Mouse (Mus musculus): ENCODE results near the gene Gm44511.
A peak's percentile ranks its signal among the peaks of the same experiment; 100 is the strongest.
"Not testable (repeated sequence)": the region's sequence is repeated elsewhere in the genome, so short reads cannot be mapped to it uniquely, and the experiment has no call there.

Gene Gm44511

DNA sequence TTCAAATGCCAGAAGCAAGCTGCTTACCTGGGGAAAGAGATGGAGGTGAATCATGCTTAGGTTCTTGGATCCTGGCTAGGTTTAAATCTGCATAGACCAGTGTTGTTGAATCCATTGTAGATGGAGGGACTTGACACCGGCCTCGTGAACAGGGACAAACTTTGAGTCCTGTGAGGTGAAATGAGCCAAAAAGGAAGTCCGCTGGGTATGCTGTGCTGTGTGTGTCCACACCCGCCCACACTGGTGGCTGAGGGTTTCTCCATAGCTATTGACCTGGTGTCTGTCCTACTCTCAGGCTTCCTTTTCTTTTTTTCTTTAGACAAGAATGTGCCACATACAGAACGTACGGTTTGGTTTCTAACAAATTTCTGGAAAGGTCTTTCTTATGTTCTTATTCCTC is at the start of gene Gm44511, which contains the start of gene Klrb1b:
Gene Gm44511, minus strand, starts transcription at position 184 of the 400 bp plus-strand sequence.
Gene Klrb1b, minus strand, starts transcription at position 200 of the 400 bp plus-strand sequence.
- DNase-seq: no peak

DNA sequence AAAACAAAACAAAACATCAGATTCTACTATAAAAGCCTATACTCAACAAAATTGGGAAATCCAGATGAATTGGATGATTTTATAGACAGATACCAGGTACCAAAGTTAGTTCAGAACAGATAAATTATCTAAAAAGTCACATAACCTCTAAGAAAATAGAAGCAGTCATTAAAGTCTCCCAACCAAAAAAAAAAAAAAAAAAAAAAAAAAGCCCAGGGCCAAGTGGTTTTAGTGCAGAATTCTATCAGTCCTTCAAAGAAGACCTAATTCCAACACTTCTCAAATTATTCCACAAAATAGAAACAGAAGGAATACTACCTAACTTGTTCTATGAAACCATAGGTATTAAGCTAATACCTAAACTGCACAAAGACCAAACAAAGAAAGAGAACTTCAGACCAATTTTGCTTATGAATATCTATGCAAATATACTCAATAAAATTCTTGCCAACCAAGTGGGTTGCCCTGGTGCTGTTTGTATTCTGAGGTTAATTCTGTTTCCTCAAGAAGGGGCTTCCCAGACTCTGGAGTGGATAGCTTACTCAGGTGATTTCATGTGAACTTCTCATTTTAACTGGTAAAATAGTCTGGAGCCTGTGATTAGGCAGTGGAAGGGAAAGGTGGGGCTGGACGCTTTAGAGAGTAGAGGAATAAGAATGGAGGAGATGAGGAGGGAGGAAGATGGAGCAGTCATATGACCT is 45.9 kb upstream of the Gm44511 start:
- no peak for DNase-seq

DNA sequence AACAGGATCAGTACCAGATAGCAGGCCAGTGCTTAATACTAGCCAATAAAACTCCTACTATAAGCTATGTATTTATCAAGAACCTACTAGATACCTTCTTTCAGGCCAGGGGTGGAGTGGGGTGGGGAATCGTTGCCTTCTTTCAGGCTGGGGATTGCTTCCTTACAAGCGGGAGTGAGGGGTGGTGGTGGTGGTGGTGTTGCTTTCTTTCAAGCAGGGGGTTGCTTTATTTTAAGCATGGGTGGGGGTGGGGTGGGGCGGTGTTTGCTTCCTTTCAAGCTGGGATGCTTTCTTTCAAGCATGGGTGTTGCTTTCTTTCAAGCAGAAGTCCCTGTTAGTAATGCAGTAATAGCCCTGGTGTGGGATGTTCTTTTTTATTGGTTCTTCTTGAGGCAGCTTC is 42.7 kb upstream of the Gm44511 start:
- DNase-seq: no peak

DNA sequence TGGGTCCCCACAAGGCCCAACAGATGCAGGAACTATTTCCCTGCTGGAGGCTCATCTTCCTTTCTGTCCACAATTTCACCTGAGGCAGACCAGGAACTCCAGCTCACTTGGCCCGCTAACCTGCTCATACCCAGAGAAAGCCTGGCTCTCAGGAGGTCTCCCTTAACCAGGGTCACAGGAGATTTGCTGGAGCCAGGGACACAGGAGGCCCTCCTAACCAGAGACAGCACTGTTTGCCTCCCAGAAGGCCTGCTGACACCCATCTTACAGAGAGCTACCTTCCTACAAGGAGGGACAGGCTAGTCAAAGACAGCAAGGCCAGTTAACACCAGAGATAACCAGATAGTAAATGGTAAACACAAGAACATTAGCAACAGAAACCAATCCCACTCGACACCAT is 31.9 kb upstream of the Gm44511 start:
- DNase-seq: no peak

DNA sequence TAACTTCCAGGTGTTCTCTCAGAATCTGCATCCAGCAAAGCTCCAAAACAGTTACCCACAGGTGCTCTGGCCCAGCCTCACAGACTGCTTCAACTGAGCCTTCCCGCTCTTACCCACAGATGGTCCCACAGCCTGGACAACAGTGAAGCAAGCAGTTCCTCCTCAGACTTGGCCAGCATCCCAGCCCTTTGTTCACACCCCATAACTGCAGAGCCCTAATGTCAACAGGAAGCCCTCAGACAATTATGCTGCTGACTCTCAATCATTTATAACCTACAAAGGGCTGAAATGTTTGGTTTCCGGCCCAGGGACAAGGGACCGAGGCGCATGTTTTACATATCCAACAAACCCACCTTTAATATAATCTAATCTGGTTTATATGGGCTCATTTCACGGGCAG is 30.1 kb upstream of the Gm44511 start:
- peak; percentile 34 for DNase-seq

DNA sequence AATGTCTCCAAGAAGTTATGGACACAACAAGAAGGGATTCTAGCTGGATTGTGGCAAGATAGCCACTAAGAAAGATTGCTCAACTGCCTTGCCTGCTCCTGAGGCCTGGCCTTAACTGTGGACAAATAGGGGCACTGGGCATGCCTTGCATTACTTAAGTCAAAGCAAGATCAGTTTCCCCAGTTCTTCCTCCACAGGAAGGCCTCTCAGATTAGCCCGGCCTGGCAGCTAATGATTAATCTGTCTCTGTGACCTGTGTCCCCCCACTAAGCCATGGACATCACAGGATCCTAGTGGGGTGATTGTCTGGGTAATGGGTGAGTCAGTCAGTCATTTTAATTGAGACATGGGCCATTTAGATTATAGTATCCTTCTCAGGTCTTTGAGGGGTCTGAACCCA is 29.4 kb upstream of the Gm44511 start:
- no peak for DNase-seq

DNA sequence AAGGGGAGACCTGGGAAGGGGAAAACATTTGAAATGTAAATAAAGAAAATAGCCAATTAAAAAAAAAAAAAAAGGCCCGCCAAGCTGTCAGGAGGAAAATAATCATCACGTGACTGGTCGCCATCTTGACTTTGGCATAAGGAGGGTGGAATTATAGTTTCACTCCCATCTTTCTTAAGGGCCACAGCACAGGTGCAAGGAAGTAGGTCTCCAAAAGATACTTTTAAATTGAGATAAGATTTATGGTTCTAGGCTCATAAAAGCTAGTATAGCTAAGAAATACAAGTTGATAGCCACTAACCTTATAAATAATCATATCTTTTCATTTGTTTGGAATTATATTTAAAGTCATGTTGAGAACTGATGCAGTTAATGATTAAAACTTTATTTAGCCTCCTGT is 28.8 kb upstream of the Gm44511 start:
- no peak for DNase-seq

DNA sequence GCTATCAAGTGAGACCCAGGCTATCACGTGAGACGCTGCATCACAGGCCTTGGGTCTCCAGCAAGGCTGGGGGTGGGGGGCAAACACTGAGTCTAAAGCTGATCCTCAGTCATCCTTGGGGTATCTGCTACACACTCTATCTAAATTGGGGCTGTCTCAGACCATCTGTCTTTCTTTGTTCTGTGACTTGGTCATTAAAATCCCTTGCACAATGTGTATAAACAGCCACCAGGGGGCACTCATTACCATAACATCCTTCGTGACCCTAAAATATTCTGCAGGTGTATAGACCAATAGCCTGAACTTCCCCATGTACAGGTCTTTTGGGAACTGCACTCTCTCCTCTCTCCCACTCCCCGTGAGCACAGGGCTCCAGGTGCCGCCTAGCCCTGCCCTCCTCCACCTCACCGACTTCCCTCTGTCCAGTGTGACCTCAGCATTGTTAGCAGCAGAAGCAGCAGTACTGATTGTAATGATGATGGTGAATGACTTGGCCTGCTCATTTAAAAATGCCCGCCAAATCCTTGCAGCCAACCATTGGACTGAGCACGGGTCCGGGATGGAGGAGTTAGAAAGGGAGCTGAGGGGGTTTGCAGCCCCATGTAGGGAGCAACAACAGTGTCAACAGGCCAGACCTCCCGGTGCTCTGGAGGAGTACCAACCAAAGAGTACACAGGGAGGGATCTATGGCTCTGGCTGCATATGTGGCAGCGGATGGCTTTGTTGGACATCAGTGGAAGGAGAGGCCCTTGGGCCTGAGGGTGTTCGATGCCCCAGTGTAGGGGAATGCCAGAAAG is 28.1 kb upstream of the Gm44511 start:
- DNase-seq: peak; percentile 45

DNA sequence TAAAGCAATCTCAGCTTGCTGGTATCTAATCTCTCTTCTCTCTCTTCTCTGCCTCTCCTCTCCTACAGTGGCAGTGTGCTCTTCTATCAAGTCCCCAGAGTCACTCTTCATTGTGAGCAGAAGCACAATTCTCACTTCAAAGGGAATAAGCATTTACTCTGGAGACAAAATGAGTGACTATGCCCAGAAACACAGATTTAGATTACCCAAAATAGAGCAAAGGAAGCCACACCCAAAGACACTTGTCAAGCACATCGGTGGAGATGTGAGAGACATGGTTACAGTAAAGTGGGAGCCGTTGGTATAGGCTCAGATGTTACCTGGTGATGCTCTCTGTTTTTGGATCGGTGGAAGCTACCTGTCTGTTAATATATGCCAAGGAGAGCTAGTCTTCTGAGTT is 26.7 kb upstream of the Gm44511 start:
- no peak for DNase-seq

DNA sequence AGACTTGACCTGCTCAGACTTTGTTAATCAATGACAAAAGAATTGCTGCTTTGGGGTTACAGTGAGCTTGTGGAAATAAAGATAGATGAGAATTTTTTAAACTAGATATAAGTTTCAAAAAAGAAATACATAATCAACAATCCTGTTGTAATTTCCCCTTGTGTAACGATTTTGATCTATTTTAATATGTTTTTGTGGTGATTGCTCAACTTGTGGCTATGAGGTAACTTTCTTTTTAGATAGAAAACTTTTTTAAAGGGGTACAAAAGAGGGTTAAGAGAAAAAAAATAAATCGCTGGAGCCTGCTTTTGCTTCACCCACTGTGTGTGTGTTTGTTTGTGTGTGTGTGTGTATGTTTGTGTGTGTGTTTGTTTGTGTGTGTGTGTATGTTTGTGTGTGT is 25.0 kb upstream of the Gm44511 start:
- DNase-seq: no peak

DNA sequence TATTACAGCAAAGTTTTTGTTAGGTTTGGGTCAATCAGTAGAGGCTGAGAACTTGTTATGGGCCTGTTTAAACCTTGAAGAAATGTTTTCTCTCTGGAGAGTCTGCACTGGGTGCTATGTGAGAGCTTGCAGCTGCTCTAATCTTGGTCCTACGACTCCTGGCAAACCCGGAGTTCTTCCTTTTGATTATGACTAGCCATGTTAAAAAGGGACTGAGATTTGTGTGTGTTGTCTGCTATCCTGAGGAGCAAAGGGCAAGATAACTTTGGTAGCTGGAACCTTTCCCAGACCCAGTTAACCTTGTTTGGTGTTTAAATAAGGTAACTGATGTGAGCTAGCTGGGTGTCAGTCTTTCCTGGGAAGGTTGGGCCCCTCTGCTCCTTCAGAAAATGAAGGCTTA is 24.6 kb upstream of the Gm44511 start:
- no peak for DNase-seq

DNA sequence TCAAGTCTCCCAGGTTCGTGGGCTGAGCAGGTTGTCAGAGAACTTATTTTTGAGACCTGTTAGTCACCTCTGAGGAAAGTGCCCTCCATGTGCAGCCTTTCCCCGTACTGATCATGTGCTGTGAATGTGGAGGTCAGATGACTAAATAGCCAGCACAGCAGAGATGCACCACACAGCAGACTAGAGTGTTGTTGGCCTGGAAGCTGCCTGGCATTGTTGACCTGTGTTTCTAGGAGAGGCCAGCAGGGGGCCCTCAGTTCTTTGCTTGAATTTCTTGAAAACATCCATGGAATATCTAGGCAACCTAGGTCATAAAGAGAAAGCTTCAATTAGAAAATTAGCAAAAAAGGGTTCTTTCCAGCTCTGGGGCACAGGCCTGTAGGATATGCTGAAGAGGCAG is 23.8 kb upstream of the Gm44511 start:
- peak; percentile 55 for DNase-seq

DNA sequence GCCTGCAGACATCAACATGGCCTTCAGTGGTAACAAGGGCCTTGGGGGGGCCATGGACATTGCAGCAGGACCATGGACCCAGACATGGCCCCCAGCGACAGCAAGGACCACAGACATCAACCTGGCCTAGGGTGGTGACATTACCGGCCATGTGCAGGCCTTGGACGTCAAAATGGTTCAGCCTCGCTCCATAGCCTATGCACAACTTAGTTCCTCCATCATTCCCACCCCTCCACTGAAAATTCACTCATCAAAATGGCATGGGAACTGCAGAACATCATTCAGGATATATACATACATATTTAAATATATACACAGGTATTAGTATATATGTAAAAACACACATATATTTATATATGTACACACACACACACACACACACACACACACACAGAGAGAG is 21.3 kb upstream of the Gm44511 start:
- DNase-seq: no peak

DNA sequence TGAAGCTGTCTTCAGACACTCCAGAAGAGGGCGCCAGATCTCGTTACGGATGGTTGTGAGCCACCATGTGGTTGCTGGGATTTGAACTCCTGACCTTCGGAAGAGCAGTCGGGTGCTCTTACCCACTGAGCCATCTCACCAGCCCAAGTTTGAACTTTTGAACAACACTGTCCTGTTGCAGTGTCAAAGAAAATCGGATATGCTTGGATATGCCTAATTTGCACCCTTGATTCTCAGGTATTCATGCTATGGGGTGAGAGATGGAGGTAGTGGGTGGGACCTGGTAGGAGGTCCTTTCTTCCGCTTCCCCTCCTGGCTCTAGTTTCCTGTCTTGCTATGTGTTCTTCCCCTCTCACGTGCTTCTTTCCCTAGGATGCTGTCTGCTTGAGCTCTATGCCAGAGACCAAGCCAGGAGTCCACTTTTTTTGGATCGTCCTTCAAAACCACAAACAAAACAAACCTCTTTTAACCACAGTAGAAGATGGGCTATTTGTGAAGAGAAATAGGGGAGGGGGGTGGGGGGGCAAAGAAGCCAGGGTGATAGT is 20.0 kb upstream of the Gm44511 start:
- no peak for DNase-seq

DNA sequence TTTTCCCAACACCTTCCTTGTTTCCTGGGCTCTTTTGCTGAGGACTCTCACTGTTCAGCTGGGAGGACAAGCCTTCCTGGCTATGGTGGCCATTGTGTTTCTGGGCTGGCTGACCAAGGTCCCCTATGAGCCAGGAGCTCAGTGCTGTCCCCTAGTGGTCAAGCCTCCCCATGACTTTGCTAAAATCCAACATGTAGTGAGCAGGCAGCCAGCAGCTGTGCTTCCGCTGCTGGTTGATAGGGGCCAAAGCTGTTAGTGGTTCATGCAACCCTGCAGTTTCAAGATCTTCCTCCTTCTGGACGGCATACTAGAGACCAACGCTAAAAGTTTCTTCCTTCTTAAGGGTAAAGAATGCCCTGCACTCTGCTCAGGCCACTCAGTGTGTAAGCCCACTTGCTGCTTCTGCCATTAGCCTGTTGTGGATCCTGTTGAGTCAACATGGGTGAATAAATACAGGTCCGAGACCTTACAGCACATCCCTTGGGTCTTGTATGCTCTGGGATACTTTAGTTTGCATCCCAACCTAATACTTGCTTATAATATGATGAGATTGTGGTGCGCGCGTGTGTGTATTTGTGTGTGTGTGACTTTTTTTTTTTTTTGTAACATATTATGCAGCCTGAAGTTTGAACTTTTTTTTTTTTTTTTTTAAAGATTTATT is 19.3 kb upstream of the Gm44511 start:
- DNase-seq: peak; percentile 87

DNA sequence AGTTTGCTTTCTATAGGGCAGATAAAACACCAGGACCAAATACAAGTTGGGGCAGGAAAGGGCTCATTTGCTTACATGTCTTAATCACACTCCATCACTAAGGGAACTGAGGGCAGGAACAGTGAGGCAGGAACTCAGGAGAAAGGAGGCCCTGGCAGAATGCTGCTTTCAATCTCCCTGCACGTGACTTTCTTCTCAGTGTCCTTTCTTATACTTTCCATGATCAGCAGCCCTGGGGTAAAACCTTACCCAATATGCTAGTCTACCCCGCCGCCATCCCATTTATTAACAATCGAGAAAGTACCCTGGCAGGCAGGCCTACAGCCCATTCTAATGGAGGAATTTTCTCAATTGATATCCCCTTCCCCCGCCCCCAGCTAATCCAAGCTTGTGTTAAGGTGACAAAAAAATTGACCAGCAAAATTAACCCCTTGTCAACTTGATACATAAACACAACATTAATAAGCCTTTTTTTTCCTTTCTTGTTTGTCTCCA is 18.5 kb upstream of the Gm44511 start:
- no peak for DNase-seq

DNA sequence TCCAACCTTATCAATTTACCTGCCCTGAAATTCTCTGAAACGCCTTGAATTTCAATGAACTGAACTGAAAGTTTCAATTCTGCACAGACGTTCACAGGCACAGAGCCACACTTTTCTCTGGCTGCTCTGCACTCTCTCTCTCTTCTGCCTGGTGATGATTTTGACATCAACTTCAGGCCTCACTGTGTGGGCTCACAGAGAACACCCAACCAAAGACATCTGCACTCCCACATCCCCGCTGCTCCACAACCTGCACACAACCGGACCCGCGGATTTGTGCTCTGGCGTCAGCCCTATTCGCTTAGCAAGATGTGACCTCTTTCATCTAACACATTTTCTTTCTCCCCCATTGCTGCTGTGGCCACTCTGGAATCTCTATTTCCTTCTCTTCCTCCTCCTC is 18.0 kb upstream of the Gm44511 start:
- no peak for DNase-seq

DNA sequence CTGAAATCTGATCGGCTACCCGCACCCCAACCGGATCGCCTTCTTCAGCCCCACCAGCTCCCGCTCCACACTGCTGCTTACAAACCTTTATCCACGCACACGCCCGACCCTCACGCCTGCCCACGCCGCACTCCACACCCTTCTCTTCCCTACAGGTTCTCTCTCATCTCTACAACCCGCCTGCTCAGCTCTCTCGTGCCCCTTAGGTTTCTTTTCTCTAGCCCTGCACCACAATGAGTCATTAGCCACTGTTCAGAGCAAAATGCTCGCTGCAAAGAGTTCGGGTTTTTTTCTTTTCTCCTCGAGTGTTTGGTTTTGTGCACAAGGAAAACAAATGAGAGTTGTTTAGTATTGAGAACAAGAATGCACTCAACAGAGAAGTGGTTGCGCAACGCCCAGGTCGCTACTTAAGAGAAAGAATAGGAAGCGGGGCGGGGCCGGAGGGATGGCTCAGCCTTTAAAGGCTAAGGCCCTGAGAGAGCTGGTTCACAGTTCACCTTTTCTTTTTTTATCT is 17.4 kb upstream of the Gm44511 start:
- peak; percentile 76 for DNase-seq

DNA sequence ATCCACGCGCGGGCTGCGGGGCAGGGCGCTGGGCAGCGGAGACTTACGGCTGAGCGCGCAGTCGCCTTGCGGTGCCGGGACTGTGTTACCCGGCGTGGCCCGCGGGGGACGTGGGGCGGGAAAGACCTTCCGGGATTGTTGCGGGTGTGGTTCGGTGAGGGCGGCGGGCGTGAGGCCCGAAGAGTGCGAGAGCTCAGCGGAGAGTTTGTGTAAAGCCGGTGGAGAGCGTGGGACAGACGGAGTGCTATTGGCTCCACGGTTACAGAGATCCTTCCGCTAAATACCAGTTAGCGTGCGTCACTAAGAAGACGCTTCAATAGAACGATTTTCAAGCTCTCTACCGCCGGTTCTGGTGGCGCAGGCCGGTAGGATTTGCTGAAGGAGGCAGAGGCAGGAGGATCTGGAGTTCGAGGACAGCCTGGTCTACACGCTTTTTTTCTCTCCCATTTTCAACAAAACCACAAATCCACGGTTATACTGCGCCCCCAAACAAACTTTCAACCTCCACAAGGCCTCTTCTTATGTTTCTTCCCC is 16.9 kb upstream of the Gm44511 start:
- peak; percentile 86 for DNase-seq

DNA sequence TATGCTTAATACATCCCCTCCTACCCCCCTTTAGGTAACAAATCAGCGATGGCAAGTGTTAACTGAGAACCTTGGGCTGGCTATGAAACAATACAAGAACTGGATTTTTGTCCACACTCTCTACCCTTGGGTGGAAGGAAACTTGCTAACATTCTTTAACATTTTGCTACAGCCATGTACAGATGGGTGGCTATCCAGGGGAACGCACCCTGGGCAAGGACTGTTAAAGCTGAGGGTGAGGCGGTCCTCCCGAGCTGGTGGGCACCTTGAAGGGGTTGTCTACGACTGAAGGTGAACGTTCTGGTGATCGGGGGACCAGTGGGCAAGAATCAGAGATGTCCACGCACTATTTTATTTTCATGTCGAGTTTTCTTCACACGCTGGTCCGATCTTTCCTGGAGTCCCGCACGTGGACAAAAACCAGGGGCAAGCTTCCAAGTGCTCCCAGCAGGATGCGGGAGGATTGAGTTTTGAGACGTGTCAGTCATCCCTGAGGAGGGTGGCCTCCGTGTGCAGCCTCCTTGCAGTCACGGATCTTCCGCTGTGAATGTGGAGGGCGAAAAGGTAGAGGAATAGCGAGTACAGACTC is 16.3 kb upstream of the Gm44511 start:
- no peak for DNase-seq

DNA sequence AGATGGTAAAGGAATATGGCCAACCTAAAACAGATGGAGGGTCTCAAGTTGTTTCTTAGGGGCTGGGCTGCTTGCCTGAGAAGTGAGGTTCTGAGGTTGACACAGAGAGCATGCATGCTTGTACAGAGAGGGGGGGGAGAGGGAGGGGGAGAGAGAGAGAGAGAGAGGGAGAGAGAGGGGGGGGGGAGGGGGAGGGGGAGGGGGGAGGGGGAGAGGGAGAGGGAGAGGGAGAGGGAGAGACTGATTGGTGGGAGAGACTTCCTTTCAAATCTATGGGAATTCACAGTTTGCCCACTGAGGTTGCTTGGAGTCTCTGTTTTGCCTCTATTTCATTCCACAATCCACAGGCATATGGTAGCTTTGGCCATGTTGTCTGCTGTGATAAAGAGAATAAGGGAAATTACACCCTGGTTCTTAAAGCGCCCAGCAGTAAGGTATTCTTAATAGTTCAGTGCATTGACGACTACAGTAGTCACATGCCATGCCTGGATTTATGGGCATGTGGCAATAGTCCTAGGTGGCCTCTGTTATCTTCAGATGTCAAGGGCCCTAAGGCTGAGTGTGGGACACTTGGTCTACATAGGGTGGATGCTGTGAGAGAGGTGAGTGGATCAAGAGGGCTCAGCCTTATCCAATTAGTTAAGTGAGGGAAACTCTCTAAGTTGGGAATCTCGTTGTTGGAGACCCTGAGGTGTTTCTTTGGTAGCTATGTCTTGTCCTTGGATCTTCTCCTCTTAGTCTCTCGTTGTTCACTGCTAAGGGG is 15.4 kb upstream of the Gm44511 start:
- DNase-seq: no peak

DNA sequence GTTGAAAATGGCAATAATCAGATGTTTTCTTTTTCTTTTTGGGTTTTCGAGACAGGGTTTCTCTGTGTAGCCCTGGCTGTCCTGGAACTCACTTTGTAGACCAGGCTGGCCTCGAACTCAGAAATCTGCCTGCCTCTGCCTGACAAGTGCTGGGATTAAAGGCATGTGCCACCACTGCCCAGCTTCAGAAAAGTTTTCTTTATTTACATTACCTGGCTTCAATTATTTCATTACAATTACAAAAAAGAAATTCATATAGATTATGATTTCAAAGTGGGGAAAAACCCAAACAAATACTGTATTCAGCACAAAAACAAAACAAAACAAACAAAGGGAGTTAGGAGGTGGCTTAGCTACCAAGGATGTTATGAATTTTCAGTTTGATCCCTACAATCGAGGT is 14.6 kb upstream of the Gm44511 start:
- DNase-seq: not testable (repeated sequence)
